Mouse (Mus musculus): ENCODE results near the gene Ttl.

- TF ChIP-seq POLR2A (IDR thresholded peaks at IDR 0.05; ENCODE audit: borderline replicate concordance, extremely low read depth, low read depth, low read length) = peak; percentile 71
- TF ChIP-seq CTCF (IDR thresholded peaks at IDR 0.05; ENCODE audit: insufficient read depth, low read length) = no peak
Measured at GRCm38 (mm10) chr2:129065437-129066282, at the start of gene Ttl.
